Mouse (Mus musculus): ENCODE measurements around the gene Gdf10. TPM values are rescaled to one million over a fixed set of nuclear protein-coding genes. Genes with fewer than 3 reads are reported as not detected.

Gdf10 gene
- total RNA-seq, 2 experiments from 2014 or later: 5.4 to 5.5 TPM

DNA sequence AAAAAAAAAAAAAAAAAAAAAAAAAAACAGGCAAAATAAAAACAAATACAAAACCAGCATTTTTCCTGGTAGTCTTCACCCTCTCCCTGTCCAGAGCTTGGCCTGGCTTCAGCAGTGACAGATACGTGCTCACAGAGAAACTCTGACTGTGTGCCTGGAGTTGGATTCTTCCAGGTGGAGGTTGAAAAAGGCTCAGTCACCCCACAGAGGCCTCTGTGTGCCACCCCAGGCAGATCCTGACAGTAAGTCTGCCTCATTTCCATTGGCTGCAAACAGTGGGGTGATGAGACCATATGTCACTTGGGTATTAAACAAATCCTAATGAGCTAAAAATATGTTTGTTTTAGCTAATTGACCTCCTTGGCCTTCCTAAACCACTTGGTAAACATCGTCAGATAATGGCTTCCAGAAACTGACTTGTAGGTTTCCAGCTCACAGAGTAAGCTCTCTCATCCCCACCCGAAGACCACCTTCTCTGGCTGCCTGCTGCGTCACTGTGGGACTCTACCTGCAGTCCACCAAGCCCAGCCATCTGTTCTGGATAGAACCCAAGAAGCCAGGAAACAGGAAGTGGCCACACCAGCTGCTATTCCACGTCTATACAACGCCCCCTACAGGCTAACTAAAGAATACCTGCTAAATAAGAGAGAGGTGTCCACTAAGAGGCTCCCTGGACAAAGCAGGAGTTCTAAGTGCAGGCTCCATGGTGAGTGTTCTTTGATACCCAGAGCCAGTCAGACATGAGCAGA is 29.0 kb downstream of the Gdf10 start:
- DNase-seq (ENCODE audit: low spot score in 2 of 2): no peak
- no peak overlapping the region for H3K4me3 ChIP-seq
- no peak overlapping the region for H3K27ac ChIP-seq

DNA sequence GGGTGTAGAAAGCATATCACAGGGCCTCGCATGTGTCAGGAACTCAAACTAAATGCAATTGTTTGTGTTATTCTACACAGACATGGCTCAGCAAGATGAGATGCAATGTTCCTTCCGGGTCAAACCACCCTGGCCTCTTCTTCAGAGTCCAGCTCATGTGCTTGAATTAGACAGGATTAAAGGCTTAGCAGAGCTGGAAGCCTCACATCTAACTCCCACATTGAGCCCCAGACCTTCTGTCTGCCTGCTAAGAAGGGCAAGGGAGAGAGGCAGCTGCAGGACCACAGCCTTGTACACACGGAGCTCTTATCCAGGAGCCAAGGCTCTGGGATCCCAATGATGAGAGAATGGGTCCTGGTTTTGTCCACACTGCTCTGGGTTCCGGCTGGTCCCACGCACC is 30.4 kb downstream of the Gdf10 start, which contains the start of gene Rbp3:
Gene Rbp3, plus strand, starts transcription at position 243 of the 400 bp plus-strand sequence.
- no peak for DNase-seq (ENCODE audit: low spot score in 2 of 2)
- TF ChIP-seq CTCF (conservative IDR thresholded peaks at IDR 0.05): no peak
- Histone ChIP-seq H3K27ac (no peak within 1 kb of the TSS), H3K4me3 (no peak within 1 kb of the TSS)

More for the DNA sequence above, 29.0 kb downstream of the Gdf10 start:
- peak; percentile 41 for TF ChIP-seq CTCF (conservative IDR thresholded peaks at IDR 0.05)

DNA sequence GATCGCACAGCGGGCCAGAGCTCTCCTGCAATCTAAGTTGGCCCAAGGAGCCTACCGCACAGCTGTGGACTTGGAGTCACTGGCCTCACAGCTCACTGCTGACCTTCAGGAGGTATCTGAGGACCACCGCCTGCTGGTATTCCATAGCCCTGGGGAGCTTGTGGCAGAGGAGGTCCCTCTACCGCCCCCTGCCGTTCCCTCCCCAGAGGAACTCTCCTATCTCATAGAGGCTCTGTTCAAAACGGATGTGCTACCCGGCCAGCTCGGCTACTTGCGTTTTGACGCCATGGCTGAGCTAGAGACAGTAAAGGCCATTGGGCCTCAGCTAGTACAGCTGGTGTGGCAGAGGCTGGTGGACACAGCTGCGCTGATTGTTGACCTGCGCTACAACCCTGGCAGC is 32.7 kb downstream of the Gdf10 start:
- Histone ChIP-seq H3K27ac (no peak overlapping the region), H3K4me3 (no peak overlapping the region)
- no peak for DNase-seq (ENCODE audit: low spot score in 2 of 2)
- TF ChIP-seq CTCF (conservative IDR thresholded peaks at IDR 0.05): peak; percentile 45

DNA sequence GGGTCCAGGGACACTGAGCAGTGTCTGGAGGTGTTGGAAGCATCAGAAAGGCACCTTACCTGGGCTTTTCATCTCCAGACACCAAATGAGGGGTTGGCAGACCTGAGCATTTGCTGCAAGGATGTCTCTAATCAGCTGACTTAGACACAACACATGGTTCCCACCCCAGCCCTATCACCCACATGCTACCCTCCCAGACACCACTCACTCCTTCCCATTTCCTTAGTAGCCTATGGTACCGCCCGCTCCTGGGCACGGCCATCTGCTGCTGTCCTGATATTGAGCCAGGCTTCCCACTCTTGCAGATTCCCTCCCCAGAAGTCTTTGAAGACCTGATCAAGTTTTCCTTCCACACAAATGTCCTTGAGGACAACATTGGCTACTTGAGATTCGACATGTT is 34.8 kb downstream of the Gdf10 start:
- DNase-seq (ENCODE audit: low spot score in 2 of 2): no peak
- Histone ChIP-seq H3K4me3 (no peak overlapping the region), H3K27ac (no peak overlapping the region)
- TF ChIP-seq CTCF (conservative IDR thresholded peaks at IDR 0.05): no peak

DNA sequence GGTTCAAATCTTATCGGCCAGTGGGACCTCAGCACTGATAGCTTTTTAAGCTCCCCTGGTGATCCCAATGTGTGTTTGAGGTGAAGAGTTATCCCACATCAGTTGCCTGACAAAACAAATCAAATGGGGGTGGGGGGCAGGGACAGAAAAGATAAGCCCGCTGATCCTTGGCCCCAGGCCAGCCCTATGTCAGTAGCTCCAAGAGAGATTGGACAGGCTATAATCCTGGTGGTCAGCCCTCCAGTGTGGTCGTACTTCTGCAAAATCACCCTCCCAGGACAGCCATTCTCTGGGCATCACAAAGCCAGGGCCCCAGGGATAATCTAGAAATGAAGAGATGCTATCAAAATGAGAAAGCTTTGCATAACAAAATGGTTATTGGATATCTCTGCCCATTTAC is 35.5 kb downstream of the Gdf10 start:
- no peak for TF ChIP-seq CTCF (conservative IDR thresholded peaks at IDR 0.05)
- no peak for DNase-seq (ENCODE audit: low spot score in 2 of 2)
- no peak overlapping the region for H3K27ac ChIP-seq
- no peak overlapping the region for H3K4me3 ChIP-seq

DNA sequence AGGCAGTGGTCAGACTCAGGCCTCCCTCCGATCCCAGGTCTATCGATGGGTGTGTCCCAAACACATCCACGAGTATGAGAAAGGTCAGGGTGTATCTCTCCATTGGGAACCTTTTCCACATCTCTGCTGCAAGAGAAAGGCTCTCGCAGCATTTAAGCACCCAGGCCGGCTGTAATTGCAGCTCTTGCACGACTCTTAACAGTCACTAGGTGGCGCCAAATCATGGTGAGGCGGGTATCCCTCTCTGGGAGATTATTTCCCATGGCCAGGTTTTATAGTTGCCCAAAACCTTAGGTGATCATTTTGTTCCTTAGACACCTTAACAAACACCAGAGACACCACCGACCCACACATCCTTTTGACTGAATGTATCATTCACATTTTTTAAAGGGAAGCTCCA is 36.0 kb downstream of the Gdf10 start:
- no peak overlapping the region for H3K27ac ChIP-seq
- H3K4me3 ChIP-seq: no peak overlapping the region
- DNase-seq (ENCODE audit: low spot score in 2 of 2): peak; percentile 45 to 74
- peak; percentile 94 for TF ChIP-seq CTCF (conservative IDR thresholded peaks at IDR 0.05)

DNA sequence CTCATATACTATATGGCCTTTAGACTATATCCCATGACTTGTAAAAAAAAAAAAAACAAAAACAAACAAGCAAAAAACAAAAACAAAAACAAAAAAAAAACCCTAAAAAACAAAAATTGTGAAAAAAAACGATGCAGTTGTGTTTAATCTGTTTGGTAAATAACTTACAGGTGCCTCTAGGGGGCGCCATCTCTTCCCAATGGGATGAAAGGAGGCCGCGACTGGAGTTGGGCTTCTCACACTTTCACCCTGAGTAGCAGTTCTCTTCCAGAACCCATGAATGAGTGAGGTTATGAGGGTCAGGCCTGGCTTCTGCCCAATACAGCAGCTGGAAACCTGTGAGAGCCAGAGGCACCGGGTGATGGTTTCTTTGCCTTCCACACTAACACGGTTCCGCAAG is 42.3 kb downstream of the Gdf10 start:
- Histone ChIP-seq H3K27ac (no peak overlapping the region), H3K4me3 (no peak overlapping the region)
- no peak for DNase-seq (ENCODE audit: low spot score in 2 of 2)
- TF ChIP-seq CTCF (conservative IDR thresholded peaks at IDR 0.05): peak; percentile 59

DNA sequence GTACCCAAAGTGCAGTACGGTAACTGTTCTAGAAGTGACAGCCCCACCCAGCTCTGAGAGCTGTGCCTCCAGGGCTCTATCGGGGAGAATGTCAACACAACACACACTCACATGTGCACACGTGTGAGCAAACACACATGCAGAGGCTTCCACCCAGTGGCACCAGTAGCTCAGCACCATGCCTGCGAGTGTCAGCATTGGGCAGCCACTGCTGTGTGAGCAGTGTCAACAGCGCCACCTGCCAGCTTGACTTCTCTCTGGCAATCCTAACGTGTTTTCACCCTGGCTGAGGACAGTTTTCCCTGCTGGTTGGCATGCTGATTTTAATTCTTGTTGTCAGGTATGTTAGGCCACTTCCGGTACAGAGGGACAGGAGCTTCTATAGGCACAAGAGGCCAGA is 49.3 kb downstream of the Gdf10 start:
- no peak for DNase-seq (ENCODE audit: low spot score in 2 of 2)
- Histone ChIP-seq H3K4me3 (no peak overlapping the region), H3K27ac (no peak overlapping the region)
- peak; percentile 45 for TF ChIP-seq CTCF (conservative IDR thresholded peaks at IDR 0.05)

DNA sequence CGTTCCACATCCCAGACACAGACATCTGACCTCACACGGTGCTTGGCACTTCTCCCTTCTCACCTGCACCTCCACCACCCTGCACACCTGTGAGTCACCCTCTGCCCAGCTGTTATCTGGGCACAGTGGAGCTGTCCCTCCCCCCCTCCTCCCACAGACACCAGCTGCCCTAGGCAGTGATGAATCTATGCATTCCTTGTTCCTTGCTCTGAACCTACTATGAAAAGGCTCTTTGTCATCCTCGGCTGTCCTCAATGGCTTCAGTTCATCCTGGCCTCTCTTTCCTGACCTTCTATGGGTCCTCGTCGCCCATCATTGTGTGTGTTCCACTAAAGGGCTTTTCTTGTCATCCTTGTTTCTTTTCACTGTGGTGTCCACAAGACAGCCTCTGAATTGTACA is 51.4 kb downstream of the Gdf10 start:
- 0 out of 2 replicates have a peak overlapping the region, but pooled peaks have one; percentile 43 for H3K27ac ChIP-seq
- no peak for TF ChIP-seq CTCF (conservative IDR thresholded peaks at IDR 0.05)
- no peak overlapping the region for H3K4me3 ChIP-seq
- peak in 1 of 2 experiments; percentile 19 for DNase-seq (ENCODE audit: low spot score in 2 of 2)

DNA sequence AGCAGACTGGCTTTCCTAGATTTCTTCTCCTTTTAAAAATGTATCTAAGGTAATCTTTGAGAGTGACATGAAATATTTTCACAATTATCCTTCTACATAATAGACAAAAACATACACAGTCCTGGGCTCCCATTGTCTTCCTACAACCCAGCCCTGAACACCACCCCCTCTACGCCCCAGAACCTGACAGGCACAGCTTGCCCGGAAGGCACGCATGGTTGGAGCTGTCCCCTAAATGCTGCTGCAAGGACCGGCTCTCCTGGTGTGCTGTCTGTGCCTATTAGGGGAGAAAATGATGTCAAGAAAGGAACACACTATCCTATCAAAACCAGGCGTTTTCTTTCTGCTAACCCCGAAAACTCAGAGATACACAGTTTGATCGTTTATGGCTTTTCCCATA is 54.4 kb downstream of the Gdf10 start:
- Histone ChIP-seq H3K4me3 (peak overlapping the region; percentile 44), H3K27ac (peak overlapping the region; percentile 70)
- no peak for TF ChIP-seq CTCF (conservative IDR thresholded peaks at IDR 0.05)
- DNase-seq (ENCODE audit: low spot score in 2 of 2): no peak

DNA sequence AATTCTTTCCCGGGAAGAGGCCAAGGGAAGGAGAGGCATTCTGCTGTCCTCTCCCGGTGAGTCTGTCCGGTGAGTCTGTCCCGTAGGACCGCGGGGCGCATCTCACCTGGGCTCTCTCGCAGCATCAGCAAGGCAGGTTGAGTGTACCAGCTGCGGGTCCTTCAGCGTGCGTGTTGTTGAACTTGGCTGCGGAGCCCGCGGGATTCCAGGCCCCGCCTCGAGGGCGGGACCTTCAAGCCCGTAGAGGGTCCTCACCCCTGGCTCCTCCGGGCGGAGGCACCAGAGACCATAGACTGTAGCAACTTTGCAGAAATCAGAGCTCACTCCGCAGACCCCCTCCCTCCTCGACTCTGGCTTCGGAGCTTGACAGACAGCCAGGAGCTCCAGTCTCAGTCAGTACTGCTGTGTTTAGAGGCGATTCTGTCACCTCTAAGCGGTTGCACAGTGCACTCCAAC is 55.2 kb downstream of the Gdf10 start, which contains the start of gene Zfp488:
Gene Zfp488, minus strand, starts transcription at position 161 of the 456 bp plus-strand sequence.
- peak within 1 kb of the TSS; percentile 70 for H3K27ac ChIP-seq
- TF ChIP-seq CTCF (conservative IDR thresholded peaks at IDR 0.05): no peak
- DNase-seq (ENCODE audit: low spot score in 2 of 2): peak in 1 of 2 experiments; percentile 16

More for the DNA sequence above, 55.2 kb downstream of the Gdf10 start, which contains the start of gene Zfp488:
- H3K4me3 ChIP-seq: peak within 1 kb of the TSS; percentile 44

Other genes starting within 250 kb of the Gdf10 start
- gene Gdf2, start 17.5 kb downstream of the Gdf10 start, total RNA-seq (2021): not detected
- gene Rbp3, start 30.4 kb downstream of the Gdf10 start, total RNA-seq (2021): not detected
- gene Zfp488, start 55.2 kb downstream of the Gdf10 start, total RNA-seq (2021): 1 to 10 TPM; 4.3 to 5.0 TPM
- not detected for gene Gm30083, start 91.6 kb downstream of the Gdf10 start, total RNA-seq (2021)
- not detected for gene Gm5460, start 93.2 kb downstream of the Gdf10 start, total RNA-seq (2021)
- not detected for gene Antxrl, start 129.1 kb downstream of the Gdf10 start, total RNA-seq (2021)
- gene Anxa8, start 162.4 kb downstream of the Gdf10 start, total RNA-seq (2021): under 1 TPM; 0.47 to 0.61 TPM
- not detected for gene A630023A22Rik, start 179.2 kb downstream of the Gdf10 start, total RNA-seq (2021)
- not detected for gene Npy4r, start 228.9 kb downstream of the Gdf10 start, total RNA-seq (2021)

All from layer of hippocampus, adult 2 months (tissue).